Mouse (Mus musculus): ENCODE data around the gene Rpap1.

- no peak for TF ChIP-seq CTCF (conservative IDR thresholded peaks at IDR 0.05; ENCODE audit: insufficient read depth, insufficient read length, low read depth, low read length)
- no peak for TF ChIP-seq POLR2A (IDR thresholded peaks at IDR 0.05; ENCODE audit: low read depth, low read length)
Measured at GRCm38 (mm10) chr2:119808881-119809280, 21.5 kb upstream of the Rpap1 start.

Data from kidney, adult 2 months (tissue).